Mouse (Mus musculus): ENCODE measurements at regions not wholly inside any gene's neighbourhood (a gene's known extent, or its start where the extent isn't known, plus 50 kb on each side); places are given as distances from the start of the nearest gene placed in this dataset.

DNA sequence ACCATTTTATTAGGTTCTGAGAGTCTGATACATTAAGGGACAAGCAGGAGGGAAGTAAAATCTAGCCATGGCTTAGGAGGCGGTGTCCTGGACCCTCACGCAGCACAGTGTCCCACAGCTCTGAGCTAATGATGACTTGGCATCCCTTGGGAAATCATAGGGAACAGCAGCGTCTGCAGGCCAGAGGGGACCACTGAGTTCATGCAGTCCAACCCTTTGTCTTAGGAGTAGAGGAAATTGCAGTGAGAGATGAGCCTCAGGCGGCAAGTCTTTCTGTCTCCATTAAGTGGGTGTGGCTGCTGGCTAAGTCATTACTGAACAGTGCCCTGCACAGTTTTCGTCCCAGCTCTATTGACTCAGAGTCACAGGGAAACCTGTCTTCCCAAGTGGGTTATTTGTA lies 123.8 kb upstream of the Arhgap5 start:
- Histone ChIP-seq H3K27me3 (ENCODE audit: control insufficient read depth, insufficient read depth, low read length) (no peaks in the 10 kb centered on the region), H3K36me3 (ENCODE audit: control insufficient read depth, insufficient read depth, low read length) (no peaks in the 10 kb centered on the region), H3K27ac (ENCODE audit: insufficient read depth, low read depth, low read length) (no peak overlapping the region), H3K4me3 (ENCODE audit: low read depth, low read length) (no peak overlapping the region), H3K4me1 (ENCODE audit: control insufficient read depth, insufficient read depth, insufficient read length, low read length) (peaks cover 11% of the 10 kb centered on the region; the same call in 1 of the 2 replicates)
- TF ChIP-seq POLR2A (IDR thresholded peaks at IDR 0.05; ENCODE audit: low read depth, low read length) (no peak), CTCF (IDR thresholded peaks at IDR 0.05; ENCODE audit: extremely low read depth, insufficient read length, insufficient replicate concordance, low read depth, low read length) (no peak)
- 78% methylated on average over 5 of the region's 5 CpGs for WGBS

DNA sequence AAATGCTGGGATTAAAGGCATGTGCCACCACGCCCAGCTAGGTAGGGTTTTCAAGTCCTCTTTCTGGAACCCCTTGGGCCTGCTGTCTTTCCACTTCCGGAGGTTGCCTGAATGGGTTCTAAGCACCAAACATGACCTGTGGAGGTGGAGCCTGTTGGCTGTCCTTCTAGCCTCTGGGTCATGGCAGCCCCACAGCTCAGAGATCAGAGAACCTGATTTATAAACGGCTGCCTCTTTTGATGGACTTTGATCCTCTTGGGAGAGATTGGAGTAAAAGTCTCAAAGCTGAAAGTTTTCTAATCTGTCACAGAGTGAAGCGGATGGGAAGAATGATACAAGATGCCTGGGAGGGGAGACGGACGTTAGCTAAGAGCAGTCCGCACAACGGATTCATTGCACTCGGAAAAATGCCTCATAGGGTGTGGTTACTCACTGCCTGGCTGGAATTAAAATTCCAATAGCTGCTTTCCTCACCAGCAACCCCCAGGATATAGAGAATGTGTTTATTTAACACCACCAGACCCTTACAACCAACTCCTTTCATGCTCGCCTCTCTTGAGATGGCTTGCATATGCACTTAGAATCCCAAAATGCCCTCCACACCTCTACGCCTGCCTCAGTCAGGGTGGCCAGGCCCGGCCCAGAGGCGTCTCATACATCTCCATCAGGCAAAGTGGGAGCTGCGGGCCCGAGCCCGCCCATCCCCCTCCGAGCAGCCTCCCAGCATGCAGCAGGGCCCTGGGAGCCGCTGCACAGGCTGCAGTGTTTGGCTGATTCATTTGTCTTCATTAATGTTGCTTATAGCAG lies 122.4 kb upstream of the Arhgap5 start:
- Histone ChIP-seq H3K4me1 (ENCODE audit: control insufficient read depth, insufficient read depth, insufficient read length, low read length) (peaks cover 10% of the 10 kb centered on the region; the same call in 1 of the 2 replicates), H3K27ac (ENCODE audit: insufficient read depth, low read depth, low read length) (no peak overlapping the region), H3K4me3 (ENCODE audit: low read depth, low read length) (no peak overlapping the region), H3K36me3 (ENCODE audit: control insufficient read depth, insufficient read depth, low read length) (no peaks in the 10 kb centered on the region), H3K27me3 (ENCODE audit: control insufficient read depth, insufficient read depth, low read length) (no peaks in the 10 kb centered on the region)
- 77% methylated on average over 18 of the region's 18 CpGs for WGBS
- no peak for TF ChIP-seq CTCF (IDR thresholded peaks at IDR 0.05; ENCODE audit: extremely low read depth, insufficient read length, insufficient replicate concordance, low read depth, low read length)
- no peak for TF ChIP-seq POLR2A (IDR thresholded peaks at IDR 0.05; ENCODE audit: low read depth, low read length)

DNA sequence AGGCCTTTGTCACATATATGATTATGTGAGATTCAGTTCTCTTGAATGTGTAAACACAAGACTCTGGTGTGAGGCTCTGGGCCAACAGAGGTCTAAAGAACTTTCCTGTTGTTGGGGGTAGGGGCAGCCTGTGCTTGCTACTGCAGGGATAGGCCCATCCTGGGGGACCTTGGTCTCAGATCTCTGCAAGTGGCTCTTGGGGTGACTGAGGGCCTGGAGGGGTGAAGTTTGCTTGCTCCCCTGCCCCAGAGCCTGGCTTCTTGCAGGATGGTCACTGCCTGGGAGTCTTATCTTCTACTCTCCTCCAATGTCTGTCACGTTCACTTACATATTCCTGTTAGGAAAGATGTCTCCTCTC lies 121.8 kb upstream of the Arhgap5 start:
- TF ChIP-seq POLR2A (IDR thresholded peaks at IDR 0.05; ENCODE audit: low read depth, low read length) (no peak), CTCF (IDR thresholded peaks at IDR 0.05; ENCODE audit: extremely low read depth, insufficient read length, insufficient replicate concordance, low read depth, low read length) (no peak)
- Histone ChIP-seq H3K27me3 (ENCODE audit: control insufficient read depth, insufficient read depth, low read length) (no peaks in the 10 kb centered on the region), H3K27ac (ENCODE audit: insufficient read depth, low read depth, low read length) (no peak overlapping the region), H3K4me3 (ENCODE audit: low read depth, low read length) (no peak overlapping the region), H3K36me3 (ENCODE audit: control insufficient read depth, insufficient read depth, low read length) (no peaks in the 10 kb centered on the region), H3K4me1 (ENCODE audit: control insufficient read depth, insufficient read depth, insufficient read length, low read length) (peaks cover 9% of the 10 kb centered on the region; the same call in 1 of the 2 replicates)
- WGBS = 88% methylated on average over 1 of the region's 1 CpGs

DNA sequence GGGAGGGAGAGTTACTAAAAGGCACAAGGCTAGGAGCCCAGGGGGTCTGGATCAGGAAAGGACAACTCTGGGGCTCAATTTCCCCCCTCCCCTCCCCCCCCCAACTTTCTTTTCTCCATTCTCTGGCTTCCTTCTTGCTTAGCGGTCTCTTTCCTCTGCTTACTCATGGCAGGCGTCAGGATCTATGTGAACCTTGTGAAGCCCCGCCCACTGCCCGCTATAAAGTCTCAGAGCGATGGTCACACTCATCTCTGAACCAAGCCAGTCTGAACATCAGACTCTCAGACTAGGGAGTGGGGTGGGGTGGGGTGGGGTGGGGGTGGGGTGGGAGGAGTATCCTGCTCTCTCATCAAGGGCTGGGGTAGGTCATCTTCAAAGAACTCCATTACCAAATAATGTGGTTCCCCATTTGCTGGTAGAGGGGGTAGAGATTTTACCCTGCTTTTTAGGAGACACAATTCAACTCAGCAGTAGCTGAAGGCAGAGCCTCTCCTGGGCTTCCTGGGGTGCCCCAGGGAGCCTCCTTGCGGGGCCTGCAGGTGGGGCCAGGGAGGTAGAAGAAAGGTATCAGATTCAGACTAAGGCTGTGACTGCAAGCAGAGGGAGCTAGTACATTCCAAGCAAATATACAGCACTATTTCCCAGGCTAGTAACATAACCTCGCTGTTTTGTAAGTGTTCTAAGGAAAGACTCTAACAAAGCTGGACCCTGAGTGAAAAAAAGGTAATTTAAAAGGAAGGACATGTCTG lies 120.8 kb upstream of the Arhgap5 start:
- Histone ChIP-seq H3K36me3 (ENCODE audit: control insufficient read depth, insufficient read depth, low read length) (no peaks in the 10 kb centered on the region), H3K4me3 (ENCODE audit: low read depth, low read length) (no peak overlapping the region), H3K27me3 (ENCODE audit: control insufficient read depth, insufficient read depth, low read length) (no peaks in the 10 kb centered on the region), H3K4me1 (ENCODE audit: control insufficient read depth, insufficient read depth, insufficient read length, low read length) (peaks cover 7% of the 10 kb centered on the region; the same call in 1 of the 2 replicates), H3K27ac (ENCODE audit: insufficient read depth, low read depth, low read length) (no peak overlapping the region)
- TF ChIP-seq POLR2A (IDR thresholded peaks at IDR 0.05; ENCODE audit: low read depth, low read length) (no peak), CTCF (IDR thresholded peaks at IDR 0.05; ENCODE audit: extremely low read depth, insufficient read length, insufficient replicate concordance, low read depth, low read length) (no peak)
- 12% methylated on average over 7 of the region's 7 CpGs for WGBS

GRCm38 (mm10) chr12:52389552-52389951 lies 114.2 kb upstream of the Arhgap5 start:
- Histone ChIP-seq H3K4me1 (ENCODE audit: control insufficient read depth, insufficient read depth, insufficient read length, low read length) (no peaks in the 10 kb centered on the region), H3K27me3 (ENCODE audit: control insufficient read depth, insufficient read depth, low read length) (no peaks in the 10 kb centered on the region), H3K27ac (ENCODE audit: insufficient read depth, low read depth, low read length) (no peak overlapping the region), H3K36me3 (ENCODE audit: control insufficient read depth, insufficient read depth, low read length) (no peaks in the 10 kb centered on the region), H3K4me3 (ENCODE audit: low read depth, low read length) (no peak overlapping the region)
- 84% methylated on average over 5 of the region's 5 CpGs for WGBS
- TF ChIP-seq CTCF (IDR thresholded peaks at IDR 0.05; ENCODE audit: extremely low read depth, insufficient read length, insufficient replicate concordance, low read depth, low read length) (no peak), POLR2A (IDR thresholded peaks at IDR 0.05; ENCODE audit: low read depth, low read length) (no peak)

GRCm38 (mm10) chr12:52390242-52390641 lies 113.5 kb upstream of the Arhgap5 start:
- TF ChIP-seq CTCF (IDR thresholded peaks at IDR 0.05; ENCODE audit: extremely low read depth, insufficient read length, insufficient replicate concordance, low read depth, low read length) = no peak
- TF ChIP-seq POLR2A (IDR thresholded peaks at IDR 0.05; ENCODE audit: low read depth, low read length) = no peak
- H3K4me1 ChIP-seq (ENCODE audit: control insufficient read depth, insufficient read depth, insufficient read length, low read length) = no peaks in the 10 kb centered on the region
- H3K27me3 ChIP-seq (ENCODE audit: control insufficient read depth, insufficient read depth, low read length) = no peaks in the 10 kb centered on the region
- 60% methylated on average over 4 of the region's 4 CpGs for WGBS
- H3K4me3 ChIP-seq (ENCODE audit: low read depth, low read length) = no peak overlapping the region
- no peak overlapping the region for H3K27ac ChIP-seq (ENCODE audit: insufficient read depth, low read depth, low read length)
- no peaks in the 10 kb centered on the region for H3K36me3 ChIP-seq (ENCODE audit: control insufficient read depth, insufficient read depth, low read length)

- Histone ChIP-seq H3K36me3 (ENCODE audit: control insufficient read depth, insufficient read depth, low read length) (no peaks in the 10 kb centered on the region), H3K27me3 (ENCODE audit: control insufficient read depth, insufficient read depth, low read length) (no peaks in the 10 kb centered on the region), H3K27ac (ENCODE audit: insufficient read depth, low read depth, low read length) (no peak overlapping the region), H3K4me1 (ENCODE audit: control insufficient read depth, insufficient read depth, insufficient read length, low read length) (no peaks in the 10 kb centered on the region), H3K4me3 (ENCODE audit: low read depth, low read length) (no peak overlapping the region)
- 71% methylated on average over 4 of the region's 4 CpGs for WGBS
- no peak for TF ChIP-seq POLR2A (IDR thresholded peaks at IDR 0.05; ENCODE audit: low read depth, low read length)
- TF ChIP-seq CTCF (IDR thresholded peaks at IDR 0.05; ENCODE audit: extremely low read depth, insufficient read length, insufficient replicate concordance, low read depth, low read length) = no peak
Observed at GRCm38 (mm10) chr12:52392636-52393035, 111.1 kb upstream of the Arhgap5 start.

All from small intestine, adult 2 months (tissue).